Mouse (Mus musculus): ENCODE measurements around the gene Dtx1. TPM values are rescaled to one million over a fixed set of nuclear protein-coding genes. Genes with fewer than 3 reads are reported as not detected.

Gene Dtx1
- polyA plus RNA-seq, 1 experiment from 2014 or later = 2.8 TPM

GRCm38 (mm10) chr5:120698181-120698580, 13.5 kb downstream of the Dtx1 start:
- Histone ChIP-seq H3K4me1 (ENCODE audit: insufficient read depth) (no peaks in the 10 kb centered on the region; the same call in 1 of the 2 replicates), H3K4me2 (no peak overlapping the region), H3K4me3 (ENCODE audit: low read depth, low read length) (no peak overlapping the region), H3K9ac (no peak overlapping the region), H3K27me3 (ENCODE audit: insufficient read depth, low read length) (peaks cover 47% of the 10 kb centered on the region), H3K9me3 (ENCODE audit: low read depth, low read length) (no peaks in the 10 kb centered on the region), H3K27ac (ENCODE audit: low read depth) (no peak overlapping the region), H3K36me3 (ENCODE audit: insufficient read depth) (no peaks in the 10 kb centered on the region)
- ATAC-seq (ENCODE audit: insufficient read depth) (no peak), DNase-seq (no peak)
- 50% methylated on average over 3 of the region's 3 CpGs for WGBS
- TF ChIP-seq CTCF (IDR thresholded peaks at IDR 0.05; ENCODE audit: low read depth) = no peak

GRCm38 (mm10) chr5:120696865-120697264, 14.9 kb downstream of the Dtx1 start:
- H3K9me3 ChIP-seq (ENCODE audit: low read depth, low read length) = no peaks in the 10 kb centered on the region
- H3K27ac ChIP-seq (ENCODE audit: low read depth) = no peak overlapping the region
- H3K36me3 ChIP-seq (ENCODE audit: insufficient read depth) = no peaks in the 10 kb centered on the region
- no peak for ATAC-seq (ENCODE audit: insufficient read depth)
- H3K4me2 ChIP-seq = no peak overlapping the region
- H3K4me3 ChIP-seq (ENCODE audit: low read depth, low read length) = no peak overlapping the region
- no peaks in the 10 kb centered on the region; the same call in 1 of the 2 replicates for H3K4me1 ChIP-seq (ENCODE audit: insufficient read depth)
- TF ChIP-seq CTCF (IDR thresholded peaks at IDR 0.05; ENCODE audit: low read depth) = no peak
- peaks cover 55% of the 10 kb centered on the region for H3K27me3 ChIP-seq (ENCODE audit: insufficient read depth, low read length)
- no peak overlapping the region for H3K9ac ChIP-seq
- DNase-seq = no peak
- WGBS = 60% methylated on average over 4 of the region's 4 CpGs

GRCm38 (mm10) chr5:120696057-120696743, 15.5 kb downstream of the Dtx1 start:
- Histone ChIP-seq H3K9ac (no peak overlapping the region), H3K36me3 (ENCODE audit: insufficient read depth) (no peaks in the 10 kb centered on the region), H3K27ac (ENCODE audit: low read depth) (no peak overlapping the region), H3K9me3 (ENCODE audit: low read depth, low read length) (no peaks in the 10 kb centered on the region), H3K4me3 (ENCODE audit: low read depth, low read length) (no peak overlapping the region), H3K27me3 (ENCODE audit: insufficient read depth, low read length) (peaks cover 55% of the 10 kb centered on the region), H3K4me1 (ENCODE audit: insufficient read depth) (no peaks in the 10 kb centered on the region; the same call in 1 of the 2 replicates), H3K4me2 (no peak overlapping the region)
- no peak; the same call in 1 of the 2 replicates for ATAC-seq (ENCODE audit: insufficient read depth)
- DNase-seq = no peak
- 68% methylated on average over 16 of the region's 16 CpGs for WGBS
- no peak for TF ChIP-seq CTCF (IDR thresholded peaks at IDR 0.05; ENCODE audit: low read depth)

GRCm38 (mm10) chr5:120694695-120695074, 17.0 kb downstream of the Dtx1 start:
- H3K27ac ChIP-seq (ENCODE audit: low read depth) = no peak overlapping the region
- no peaks in the 10 kb centered on the region; the same call in 1 of the 2 replicates for H3K4me1 ChIP-seq (ENCODE audit: insufficient read depth)
- peak overlapping the region; percentile 45 for H3K4me2 ChIP-seq
- no peak for TF ChIP-seq CTCF (IDR thresholded peaks at IDR 0.05; ENCODE audit: low read depth)
- WGBS = 6% methylated on average over 41 of the region's 41 CpGs
- H3K9me3 ChIP-seq (ENCODE audit: low read depth, low read length) = no peaks in the 10 kb centered on the region
- ATAC-seq (ENCODE audit: insufficient read depth) (no peak), DNase-seq (no peak)
- H3K4me3 ChIP-seq (ENCODE audit: low read depth, low read length) = peak overlapping the region; percentile 20
- H3K27me3 ChIP-seq (ENCODE audit: insufficient read depth, low read length) = peaks cover 56% of the 10 kb centered on the region
- H3K36me3 ChIP-seq (ENCODE audit: insufficient read depth) = no peaks in the 10 kb centered on the region
- no peak overlapping the region for H3K9ac ChIP-seq

GRCm38 (mm10) chr5:120693931-120694694, 17.6 kb downstream of the Dtx1 start:
- H3K4me2 ChIP-seq = peak overlapping the region; percentile 45
- no peaks in the 10 kb centered on the region for H3K9me3 ChIP-seq (ENCODE audit: low read depth, low read length)
- ATAC-seq (ENCODE audit: insufficient read depth) = no peak
- no peak for TF ChIP-seq CTCF (IDR thresholded peaks at IDR 0.05; ENCODE audit: low read depth)
- DNase-seq = no peak
- H3K4me3 ChIP-seq (ENCODE audit: low read depth, low read length) = peak overlapping the region; percentile 20
- H3K36me3 ChIP-seq (ENCODE audit: insufficient read depth) = no peaks in the 10 kb centered on the region
- H3K27me3 ChIP-seq (ENCODE audit: insufficient read depth, low read length) = peaks cover 56% of the 10 kb centered on the region
- no peak overlapping the region for H3K27ac ChIP-seq (ENCODE audit: low read depth)
- H3K9ac ChIP-seq = no peak overlapping the region
- no peaks in the 10 kb centered on the region; the same call in 1 of the 2 replicates for H3K4me1 ChIP-seq (ENCODE audit: insufficient read depth)
- 13% methylated on average over 38 of the region's 38 CpGs for WGBS

- no peaks in the 10 kb centered on the region; the same call in 1 of the 2 replicates for H3K4me1 ChIP-seq (ENCODE audit: insufficient read depth)
- H3K27me3 ChIP-seq (ENCODE audit: insufficient read depth, low read length) = peaks cover 48% of the 10 kb centered on the region
- no peak for DNase-seq
- no peak overlapping the region for H3K27ac ChIP-seq (ENCODE audit: low read depth)
- H3K36me3 ChIP-seq (ENCODE audit: insufficient read depth) = no peaks in the 10 kb centered on the region
- ATAC-seq (ENCODE audit: insufficient read depth) = no peak
- H3K9me3 ChIP-seq (ENCODE audit: low read depth, low read length) = no peaks in the 10 kb centered on the region
- no peak overlapping the region for H3K9ac ChIP-seq
- 62% methylated on average over 19 of the region's 19 CpGs for WGBS
- H3K4me2 ChIP-seq = no peak overlapping the region
- no peak overlapping the region for H3K4me3 ChIP-seq (ENCODE audit: low read depth, low read length)
- no peak for TF ChIP-seq CTCF (IDR thresholded peaks at IDR 0.05; ENCODE audit: low read depth)
Measured at GRCm38 (mm10) chr5:120692034-120692433, 19.7 kb downstream of the Dtx1 start.

GRCm38 (mm10) chr5:120690417-120690816, 21.3 kb downstream of the Dtx1 start:
- H3K9me3 ChIP-seq (ENCODE audit: low read depth, low read length) = no peaks in the 10 kb centered on the region
- ATAC-seq (ENCODE audit: insufficient read depth) = no peak
- H3K36me3 ChIP-seq (ENCODE audit: insufficient read depth) = no peaks in the 10 kb centered on the region
- DNase-seq = no peak
- peaks cover 34% of the 10 kb centered on the region for H3K27me3 ChIP-seq (ENCODE audit: insufficient read depth, low read length)
- H3K27ac ChIP-seq (ENCODE audit: low read depth) = no peak overlapping the region
- H3K4me3 ChIP-seq (ENCODE audit: low read depth, low read length) = no peak overlapping the region
- no peak overlapping the region for H3K9ac ChIP-seq
- TF ChIP-seq CTCF (IDR thresholded peaks at IDR 0.05; ENCODE audit: low read depth) = no peak
- no peak overlapping the region for H3K4me2 ChIP-seq
- WGBS = 31% methylated on average over 4 of the region's 4 CpGs
- no peaks in the 10 kb centered on the region; the same call in 1 of the 2 replicates for H3K4me1 ChIP-seq (ENCODE audit: insufficient read depth)
